Mouse (Mus musculus): Measurements from ENCODE around the gene Tpk1. TPM values are rescaled to one million over a fixed set of nuclear protein-coding genes. Genes with fewer than 3 reads are reported as not detected.

Gene Tpk1
- total and polyA plus RNA-seq, 2 experiments: 6.2 to 16.7 TPM

- no peak overlapping the region for H3K4me3 ChIP-seq (ENCODE audit: insufficient read depth, low read depth, low read length)
- no peak for DNase-seq (ENCODE audit: extremely low read depth, low read depth, low spot score)
- no peak overlapping the region for H3K27ac ChIP-seq (replicated peaks; ENCODE audit: insufficient read depth, low read depth, low read length)
- no peaks in the 10 kb centered on the region for H3K27me3 ChIP-seq (ENCODE audit: control insufficient read depth, insufficient read depth, low read length)
- H3K4me1 ChIP-seq (ENCODE audit: control insufficient read depth, insufficient read depth, low read length): no peaks in the 10 kb centered on the region
- H3K79me2 ChIP-seq (ENCODE audit: control insufficient read depth, insufficient read depth, low read length): no peaks in the 10 kb centered on the region; the same call in 1 of the 2 replicates
- TF ChIP-seq CTCF (IDR thresholded peaks at IDR 0.05; ENCODE audit: low read depth, low read length) (no peak), POLR2A (IDR thresholded peaks at IDR 0.05; ENCODE audit: extremely low read depth, insufficient read depth, low read length) (no peak)
- no peaks in the 10 kb centered on the region for H3K36me3 ChIP-seq (ENCODE audit: control insufficient read depth, insufficient read depth, low read length)
- WGBS: 96% methylated on average over 2 of the region's 2 CpGs
- H3K9ac ChIP-seq (ENCODE audit: low read depth, low read length): no peak overlapping the region
These were observed 16.6 kb downstream of the Tpk1 start for GRCm38 (mm10) chr6:43649516-43649915.

- no peaks in the 10 kb centered on the region for H3K79me2 ChIP-seq (ENCODE audit: control insufficient read depth, insufficient read depth, low read length)
- no peak for DNase-seq (ENCODE audit: extremely low read depth, low read depth, low spot score)
- H3K4me1 ChIP-seq (ENCODE audit: control insufficient read depth, insufficient read depth, low read length): peaks cover 7% of the 10 kb centered on the region
- H3K27ac ChIP-seq (replicated peaks; ENCODE audit: insufficient read depth, low read depth, low read length): no peak overlapping the region
- 89% methylated on average over 2 of the region's 2 CpGs for WGBS
- no peak overlapping the region for H3K4me3 ChIP-seq (ENCODE audit: insufficient read depth, low read depth, low read length)
- H3K9ac ChIP-seq (ENCODE audit: low read depth, low read length): no peak overlapping the region
- TF ChIP-seq POLR2A (IDR thresholded peaks at IDR 0.05; ENCODE audit: extremely low read depth, insufficient read depth, low read length) (no peak), CTCF (IDR thresholded peaks at IDR 0.05; ENCODE audit: low read depth, low read length) (no peak)
- H3K27me3 ChIP-seq (ENCODE audit: control insufficient read depth, insufficient read depth, low read length): no peaks in the 10 kb centered on the region
- no peaks in the 10 kb centered on the region for H3K36me3 ChIP-seq (ENCODE audit: control insufficient read depth, insufficient read depth, low read length)
These were observed 20.4 kb downstream of the Tpk1 start for GRCm38 (mm10) chr6:43645674-43646073.

GRCm38 (mm10) chr6:43645105-43645504 is 21.0 kb downstream of the Tpk1 start:
- Histone ChIP-seq H3K79me2 (ENCODE audit: control insufficient read depth, insufficient read depth, low read length) (no peaks in the 10 kb centered on the region), H3K4me1 (ENCODE audit: control insufficient read depth, insufficient read depth, low read length) (peaks cover 7% of the 10 kb centered on the region), H3K27me3 (ENCODE audit: control insufficient read depth, insufficient read depth, low read length) (no peaks in the 10 kb centered on the region), H3K27ac (replicated peaks; ENCODE audit: insufficient read depth, low read depth, low read length) (no peak overlapping the region), H3K4me3 (ENCODE audit: insufficient read depth, low read depth, low read length) (no peak overlapping the region), H3K9ac (ENCODE audit: low read depth, low read length) (no peak overlapping the region), H3K36me3 (ENCODE audit: control insufficient read depth, insufficient read depth, low read length) (no peaks in the 10 kb centered on the region)
- 88% methylated on average over 1 of the region's 1 CpGs for WGBS
- DNase-seq (ENCODE audit: extremely low read depth, low read depth, low spot score): no peak
- TF ChIP-seq CTCF (IDR thresholded peaks at IDR 0.05; ENCODE audit: low read depth, low read length): no peak
- TF ChIP-seq POLR2A (IDR thresholded peaks at IDR 0.05; ENCODE audit: extremely low read depth, insufficient read depth, low read length): no peak

- 31% methylated on average over 6 of the region's 6 CpGs for WGBS
- Histone ChIP-seq H3K9ac (ENCODE audit: low read depth, low read length) (no peak overlapping the region), H3K4me1 (ENCODE audit: control insufficient read depth, insufficient read depth, low read length) (peaks cover 7% of the 10 kb centered on the region), H3K27me3 (ENCODE audit: control insufficient read depth, insufficient read depth, low read length) (no peaks in the 10 kb centered on the region), H3K4me3 (ENCODE audit: insufficient read depth, low read depth, low read length) (no peak overlapping the region), H3K27ac (replicated peaks; ENCODE audit: insufficient read depth, low read depth, low read length) (no peak overlapping the region; the same call in 1 of the 2 replicates), H3K79me2 (ENCODE audit: control insufficient read depth, insufficient read depth, low read length) (no peaks in the 10 kb centered on the region), H3K36me3 (ENCODE audit: control insufficient read depth, insufficient read depth, low read length) (no peaks in the 10 kb centered on the region)
- no peak for TF ChIP-seq POLR2A (IDR thresholded peaks at IDR 0.05; ENCODE audit: extremely low read depth, insufficient read depth, low read length)
- no peak for TF ChIP-seq CTCF (IDR thresholded peaks at IDR 0.05; ENCODE audit: low read depth, low read length)
- peak; percentile 79 for DNase-seq (ENCODE audit: extremely low read depth, low read depth, low spot score)
These were observed 22.4 kb downstream of the Tpk1 start for GRCm38 (mm10) chr6:43643718-43644117.

GRCm38 (mm10) chr6:43642375-43642774 is 23.7 kb downstream of the Tpk1 start:
- DNase-seq (ENCODE audit: extremely low read depth, low read depth, low spot score): peak; percentile 12
- TF ChIP-seq POLR2A (IDR thresholded peaks at IDR 0.05; ENCODE audit: extremely low read depth, insufficient read depth, low read length) (no peak), CTCF (IDR thresholded peaks at IDR 0.05; ENCODE audit: low read depth, low read length) (no peak)
- H3K4me1 ChIP-seq (ENCODE audit: control insufficient read depth, insufficient read depth, low read length): peaks cover 7% of the 10 kb centered on the region
- H3K9ac ChIP-seq (ENCODE audit: low read depth, low read length): no peak overlapping the region
- H3K36me3 ChIP-seq (ENCODE audit: control insufficient read depth, insufficient read depth, low read length): no peaks in the 10 kb centered on the region
- H3K4me3 ChIP-seq (ENCODE audit: insufficient read depth, low read depth, low read length): no peak overlapping the region
- H3K79me2 ChIP-seq (ENCODE audit: control insufficient read depth, insufficient read depth, low read length): no peaks in the 10 kb centered on the region
- no peak overlapping the region; the same call in 1 of the 2 replicates for H3K27ac ChIP-seq (replicated peaks; ENCODE audit: insufficient read depth, low read depth, low read length)
- 74% methylated on average over 5 of the region's 5 CpGs for WGBS
- H3K27me3 ChIP-seq (ENCODE audit: control insufficient read depth, insufficient read depth, low read length): no peaks in the 10 kb centered on the region

GRCm38 (mm10) chr6:43640621-43641020 is 25.5 kb downstream of the Tpk1 start:
- Histone ChIP-seq H3K4me1 (ENCODE audit: control insufficient read depth, insufficient read depth, low read length) (peaks cover 7% of the 10 kb centered on the region), H3K27me3 (ENCODE audit: control insufficient read depth, insufficient read depth, low read length) (no peaks in the 10 kb centered on the region), H3K36me3 (ENCODE audit: control insufficient read depth, insufficient read depth, low read length) (no peaks in the 10 kb centered on the region), H3K4me3 (ENCODE audit: insufficient read depth, low read depth, low read length) (no peak overlapping the region), H3K79me2 (ENCODE audit: control insufficient read depth, insufficient read depth, low read length) (no peaks in the 10 kb centered on the region), H3K9ac (ENCODE audit: low read depth, low read length) (no peak overlapping the region), H3K27ac (replicated peaks; ENCODE audit: insufficient read depth, low read depth, low read length) (no peak overlapping the region)
- DNase-seq (ENCODE audit: extremely low read depth, low read depth, low spot score): no peak
- TF ChIP-seq POLR2A (IDR thresholded peaks at IDR 0.05; ENCODE audit: extremely low read depth, insufficient read depth, low read length) (no peak), CTCF (IDR thresholded peaks at IDR 0.05; ENCODE audit: low read depth, low read length) (no peak)
